Mouse (Mus musculus): Measurements from ENCODE around the gene Cd2. TPM values are rescaled to one million over a fixed set of nuclear protein-coding genes. Genes with fewer than 3 reads are reported as not detected.

The Cd2 gene
- polyA plus RNA-seq, 1 experiment from 2014 or later: 2.5 TPM

- ATAC-seq: no peak
- 59% methylated on average over 8 of the region's 8 CpGs for WGBS (ENCODE audit: insufficient replicate concordance)
These were observed 55.2 kb downstream of the Cd2 start for GRCm38 (mm10) chr3:101232570-101232969.

GRCm38 (mm10) chr3:101230201-101230600 is 57.5 kb downstream of the Cd2 start:
- WGBS (ENCODE audit: insufficient replicate concordance): 80% methylated on average over 9 of the region's 9 CpGs
- Histone ChIP-seq H3K4me3 (ENCODE audit: low read depth, low read length) (no peak overlapping the region), H3K4me1 (ENCODE audit: insufficient read depth) (no peaks in the 10 kb centered on the region), H3K4me2 (ENCODE audit: low read depth, low read length) (no peak overlapping the region), H3K36me3 (replicated peaks; ENCODE audit: insufficient read depth, low read length) (no peaks in the 10 kb centered on the region), H3K9me3 (ENCODE audit: low read length) (no peaks in the 10 kb centered on the region), H3K27me3 (ENCODE audit: insufficient read depth, low read length) (no peaks in the 10 kb centered on the region), H3K27ac (ENCODE audit: low read depth) (no peak overlapping the region), H3K9ac (replicated peaks) (no peak overlapping the region)
- TF ChIP-seq CTCF (IDR thresholded peaks at IDR 0.05; ENCODE audit: low read depth) (no peak), EP300 (IDR thresholded peaks at IDR 0.05; ENCODE audit: low read depth) (no peak)
- no peak for ATAC-seq
- DNase-seq: no peak

More at GRCm38 (mm10) chr3:101232570-101232969, 55.2 kb downstream of the Cd2 start:
- TF ChIP-seq CTCF (IDR thresholded peaks at IDR 0.05; ENCODE audit: low read depth) (no peak), EP300 (IDR thresholded peaks at IDR 0.05; ENCODE audit: low read depth) (no peak)
- Histone ChIP-seq H3K27ac (ENCODE audit: low read depth) (no peak overlapping the region), H3K36me3 (replicated peaks; ENCODE audit: insufficient read depth, low read length) (no peaks in the 10 kb centered on the region), H3K4me1 (ENCODE audit: insufficient read depth) (no peaks in the 10 kb centered on the region), H3K9me3 (ENCODE audit: low read length) (no peaks in the 10 kb centered on the region), H3K9ac (replicated peaks) (no peak overlapping the region), H3K4me3 (ENCODE audit: low read depth, low read length) (no peak overlapping the region), H3K4me2 (ENCODE audit: low read depth, low read length) (no peak overlapping the region), H3K27me3 (ENCODE audit: insufficient read depth, low read length) (no peaks in the 10 kb centered on the region)
- no peak for DNase-seq

- H3K4me2 ChIP-seq (ENCODE audit: low read depth, low read length): no peak overlapping the region
- no peaks in the 10 kb centered on the region for H3K4me1 ChIP-seq (ENCODE audit: insufficient read depth)
- no peak overlapping the region for H3K27ac ChIP-seq (ENCODE audit: low read depth)
- no peaks in the 10 kb centered on the region for H3K9me3 ChIP-seq (ENCODE audit: low read length)
- no peak overlapping the region for H3K9ac ChIP-seq (replicated peaks)
- TF ChIP-seq EP300 (IDR thresholded peaks at IDR 0.05; ENCODE audit: low read depth) (no peak), CTCF (IDR thresholded peaks at IDR 0.05; ENCODE audit: low read depth) (no peak)
- no peaks in the 10 kb centered on the region for H3K27me3 ChIP-seq (ENCODE audit: insufficient read depth, low read length)
- H3K36me3 ChIP-seq (replicated peaks; ENCODE audit: insufficient read depth, low read length): no peaks in the 10 kb centered on the region
- DNase-seq: no peak
- no peak overlapping the region for H3K4me3 ChIP-seq (ENCODE audit: low read depth, low read length)
- no peak for ATAC-seq
- 58% methylated on average over 5 of the region's 5 CpGs for WGBS (ENCODE audit: insufficient replicate concordance)
These were observed 58.2 kb downstream of the Cd2 start for GRCm38 (mm10) chr3:101229551-101229930.

- Histone ChIP-seq H3K27ac (ENCODE audit: low read depth) (no peak overlapping the region), H3K9me3 (ENCODE audit: low read length) (no peaks in the 10 kb centered on the region), H3K4me3 (ENCODE audit: low read depth, low read length) (no peak overlapping the region), H3K4me2 (ENCODE audit: low read depth, low read length) (no peak overlapping the region), H3K9ac (replicated peaks) (no peak overlapping the region), H3K27me3 (ENCODE audit: insufficient read depth, low read length) (no peaks in the 10 kb centered on the region), H3K4me1 (ENCODE audit: insufficient read depth) (no peaks in the 10 kb centered on the region), H3K36me3 (replicated peaks; ENCODE audit: insufficient read depth, low read length) (no peaks in the 10 kb centered on the region)
- no peak for DNase-seq
- WGBS (ENCODE audit: insufficient replicate concordance): 75% methylated on average over 13 of the region's 13 CpGs
- no peak for ATAC-seq
- TF ChIP-seq CTCF (IDR thresholded peaks at IDR 0.05; ENCODE audit: low read depth) (no peak), EP300 (IDR thresholded peaks at IDR 0.05; ENCODE audit: low read depth) (no peak)
These were observed 58.7 kb downstream of the Cd2 start for GRCm38 (mm10) chr3:101228868-101229550.

- no peaks in the 10 kb centered on the region for H3K4me1 ChIP-seq (ENCODE audit: insufficient read depth)
- H3K36me3 ChIP-seq (replicated peaks; ENCODE audit: insufficient read depth, low read length): no peaks in the 10 kb centered on the region
- H3K27me3 ChIP-seq (ENCODE audit: insufficient read depth, low read length): no peaks in the 10 kb centered on the region
- no peaks in the 10 kb centered on the region for H3K9me3 ChIP-seq (ENCODE audit: low read length)
- ATAC-seq (no peak), DNase-seq (no peak)
- no peak overlapping the region for H3K9ac ChIP-seq (replicated peaks)
- TF ChIP-seq EP300 (IDR thresholded peaks at IDR 0.05; ENCODE audit: low read depth): no peak
- no peak for TF ChIP-seq CTCF (IDR thresholded peaks at IDR 0.05; ENCODE audit: low read depth)
- H3K27ac ChIP-seq (ENCODE audit: low read depth): no peak overlapping the region
- no peak overlapping the region for H3K4me2 ChIP-seq (ENCODE audit: low read depth, low read length)
- no peak overlapping the region for H3K4me3 ChIP-seq (ENCODE audit: low read depth, low read length)
- WGBS (ENCODE audit: insufficient replicate concordance): 75% methylated on average over 5 of the region's 5 CpGs
These were observed 59.7 kb downstream of the Cd2 start for GRCm38 (mm10) chr3:101228066-101228465.

Other genes starting within 250 kb of the Cd2 start
- gene Ptgfrn, start 177.7 kb downstream of the Cd2 start, polyA plus RNA-seq (2015; fragmentation: Nextera tagmentation; extraction: Ambion mirVana): 0.26 and 0.35 TPM in 2 replicates
- 1.7 and 1.9 TPM in 2 replicates for gene Igsf3, start 89.1 kb upstream of the Cd2 start, polyA plus RNA-seq (2015; fragmentation: Nextera tagmentation; extraction: Ambion mirVana)

Data from liver, postnatal 0 days (tissue).